Mouse (Mus musculus) kidney, adult 2 months (tissue): ENCODE measurements around the gene Lrba.

Experiments used
- CTCF ChIP-seq: fragments of 200-500 bp; conservative IDR thresholded peaks from 2 replicates; pipeline ENCODE4 v1.5.1; 2011; ENCODE audit warnings: low read depth, mild to moderate bottlenecking, control low read depth, low read length, moderate library complexity, mixed read lengths; ENCODE audit not compliant: insufficient read depth, insufficient read length
- POLR2A ChIP-seq: fragments of 200-500 bp; IDR thresholded peaks from one replicate; pipeline ENCODE4 v1.6.1; 2011; ENCODE audit warnings: low read depth, low read length, control low read depth

DNA sequence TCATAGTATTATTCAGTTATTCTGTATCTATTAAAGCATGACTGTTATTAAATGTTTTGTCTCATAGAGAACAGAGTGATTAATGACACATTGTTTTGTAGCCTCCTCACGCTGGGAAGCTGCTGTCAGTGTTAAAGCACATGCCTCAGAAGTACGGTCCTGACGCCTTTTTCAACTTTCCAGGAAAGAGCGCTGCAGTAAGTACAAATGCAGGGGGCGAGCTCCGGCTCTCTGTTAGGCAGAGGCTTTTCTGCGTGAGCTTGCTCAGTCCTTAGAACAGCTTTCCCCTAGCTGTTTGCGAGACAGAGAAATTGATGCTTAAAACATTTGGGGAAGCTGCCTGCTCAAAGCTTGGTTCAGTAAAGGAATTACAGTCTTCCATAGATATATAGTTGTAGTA is 66.8 kb downstream of the Lrba start:
- no peak for TF ChIP-seq POLR2A
- no peak for TF ChIP-seq CTCF
